Mouse (Mus musculus): ENCODE measurements around the gene Cactin. TPM values are rescaled to one million over a fixed set of nuclear protein-coding genes. Genes with fewer than 3 reads are reported as not detected.

Gene Cactin
- polyA plus RNA-seq (2014; fragmentation: Nextera tagmentation; extraction: Ambion mirVana), result 21.4 and 29.6 TPM in 2 replicates

DNA sequence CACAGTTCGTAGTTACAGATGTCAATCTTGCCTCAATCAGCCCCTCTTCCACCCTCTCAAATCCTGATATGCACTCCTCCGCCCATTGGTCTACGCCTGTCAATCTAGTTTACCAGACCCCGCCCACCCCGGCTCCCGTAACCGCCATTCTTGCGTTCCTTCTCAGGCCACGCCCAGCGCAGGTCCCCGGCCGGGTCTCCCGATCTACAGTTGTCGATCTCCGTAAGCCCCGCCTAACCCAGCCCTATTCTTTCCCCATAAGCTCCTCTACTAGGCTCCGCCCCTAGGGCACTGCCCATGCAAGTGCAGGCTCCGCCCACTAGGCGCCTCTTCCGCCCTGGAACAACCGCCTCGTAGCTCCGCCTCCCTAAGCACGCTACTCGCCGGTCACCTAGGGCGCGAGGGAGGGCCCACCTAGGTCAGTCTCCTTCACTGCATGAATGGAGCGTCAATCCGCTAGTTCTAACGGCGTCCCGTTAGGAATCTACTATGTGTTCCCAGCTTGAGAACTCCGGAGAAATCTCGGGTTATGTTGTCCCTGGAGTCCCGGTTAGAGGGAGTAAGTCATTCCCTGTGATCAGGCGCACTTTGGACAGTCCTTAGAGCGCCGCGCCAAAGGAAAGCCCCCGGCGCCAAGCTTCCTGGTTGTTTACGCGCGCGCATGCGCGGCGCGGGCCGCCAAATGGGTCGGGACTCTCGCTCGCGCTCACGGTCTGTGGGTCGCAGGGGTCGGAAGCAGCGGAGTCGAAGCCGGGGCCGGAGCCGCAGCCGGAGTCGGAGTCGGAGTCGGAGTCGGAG is at the start of gene Cactin:
Gene Cactin, plus strand, starts transcription at position 554 of the 798 bp plus-strand sequence.
- Histone ChIP-seq H3K27me3 (ENCODE audit: control insufficient read depth, insufficient read depth, low read length) (no peaks in the 10 kb centered on the region), H3K9ac (ENCODE audit: low read depth, low read length) (peak within 1 kb of the TSS; percentile 93), H3K36me3 (ENCODE audit: control insufficient read depth, insufficient read depth, low read length) (peaks cover 53% of the 10 kb centered on the region), H3K9me3 (ENCODE audit: control insufficient read depth, low read length) (no peaks in the 10 kb centered on the region), H3K27ac (ENCODE audit: low read depth, low read length) (peak within 1 kb of the TSS; percentile 85), H3K4me1 (ENCODE audit: control insufficient read depth, insufficient read depth, low read length) (peaks cover 32% of the 10 kb centered on the region), H3K4me3 (ENCODE audit: low read length) (peak within 1 kb of the TSS; percentile 99), H3K4me2 (replicated peaks; ENCODE audit: low read depth, low read length) (peak within 1 kb of the TSS; percentile 76)
- under 1% methylated on average over 68 of the region's 68 CpGs for WGBS
- ATAC-seq (ENCODE audit: low FRiP score, low TSS enrichment), result peak; percentile 91

DNA sequence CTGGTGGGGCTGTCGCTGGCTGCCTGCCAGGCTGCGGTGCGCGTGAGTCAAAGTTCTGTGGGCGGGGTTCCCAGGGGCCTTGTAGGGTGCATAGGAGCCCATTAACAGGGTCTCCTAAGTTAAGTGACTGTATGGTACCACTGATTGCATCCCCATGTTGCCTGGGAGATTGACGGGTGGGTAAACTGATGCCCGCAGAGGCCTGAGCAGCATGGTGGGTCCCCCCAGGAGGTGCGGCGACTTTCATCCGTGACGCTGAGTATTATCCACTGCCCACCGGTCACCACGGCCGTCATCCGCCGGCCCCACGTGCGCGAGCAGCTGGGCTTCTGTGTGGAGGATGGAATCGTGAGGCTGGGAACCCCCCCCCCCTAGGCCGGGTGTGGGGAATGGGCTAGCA is 48.5 kb upstream of the Cactin start:
- Histone ChIP-seq H3K27me3 (ENCODE audit: control insufficient read depth, insufficient read depth, low read length) (no peaks in the 10 kb centered on the region), H3K4me3 (ENCODE audit: low read length) (no peak overlapping the region), H3K27ac (ENCODE audit: low read depth, low read length) (no peak overlapping the region), H3K9ac (ENCODE audit: low read depth, low read length) (no peak overlapping the region), H3K36me3 (ENCODE audit: control insufficient read depth, insufficient read depth, low read length) (peaks cover 33% of the 10 kb centered on the region), H3K4me2 (replicated peaks; ENCODE audit: low read depth, low read length) (no peak overlapping the region), H3K9me3 (ENCODE audit: control insufficient read depth, low read length) (no peaks in the 10 kb centered on the region), H3K4me1 (ENCODE audit: control insufficient read depth, insufficient read depth, low read length) (peaks cover 10% of the 10 kb centered on the region; the same call in 1 of the 2 replicates)
- no peak for ATAC-seq (ENCODE audit: low FRiP score, low TSS enrichment)
- 94% methylated on average over 21 of the region's 21 CpGs for WGBS

- Histone ChIP-seq H3K4me1 (ENCODE audit: control insufficient read depth, insufficient read depth, low read length) (peaks cover 5% of the 10 kb centered on the region; the same call in 1 of the 2 replicates), H3K4me3 (ENCODE audit: low read length) (no peak overlapping the region), H3K27ac (ENCODE audit: low read depth, low read length) (no peak overlapping the region), H3K9ac (ENCODE audit: low read depth, low read length) (no peak overlapping the region), H3K27me3 (ENCODE audit: control insufficient read depth, insufficient read depth, low read length) (no peaks in the 10 kb centered on the region), H3K9me3 (ENCODE audit: control insufficient read depth, low read length) (no peaks in the 10 kb centered on the region), H3K36me3 (ENCODE audit: control insufficient read depth, insufficient read depth, low read length) (peaks cover 33% of the 10 kb centered on the region), H3K4me2 (replicated peaks; ENCODE audit: low read depth, low read length) (no peak overlapping the region)
- no peak for ATAC-seq (ENCODE audit: low FRiP score, low TSS enrichment)
- 94% methylated on average over 19 of the region's 19 CpGs for WGBS
Measured at GRCm38 (mm10) chr10:81273842-81274241, 47.1 kb upstream of the Cactin start.

DNA sequence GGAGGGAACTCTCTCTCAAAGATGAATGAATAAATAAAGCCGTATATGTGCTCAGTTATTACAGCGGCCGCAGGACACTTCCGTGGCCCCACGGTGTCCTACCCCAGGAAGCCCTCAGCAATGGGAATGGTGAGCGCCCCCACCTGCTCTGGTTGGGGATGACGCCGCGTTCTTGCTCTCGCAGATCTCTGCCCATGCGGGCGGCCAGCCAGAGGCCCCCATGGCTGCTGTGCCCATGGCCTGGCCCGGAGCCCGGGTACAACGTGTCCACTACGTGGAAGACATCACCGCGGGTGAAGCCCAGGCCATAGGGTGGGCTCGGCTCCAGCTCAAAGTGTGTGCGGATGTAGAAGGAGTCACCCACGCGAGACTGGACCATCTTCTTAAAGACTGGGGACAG is 43.2 kb upstream of the Cactin start:
- WGBS, result 83% methylated on average over 22 of the region's 22 CpGs
- H3K36me3 ChIP-seq (ENCODE audit: control insufficient read depth, insufficient read depth, low read length), result peaks cover 10% of the 10 kb centered on the region
- no peaks in the 10 kb centered on the region for H3K27me3 ChIP-seq (ENCODE audit: control insufficient read depth, insufficient read depth, low read length)
- H3K9ac ChIP-seq (ENCODE audit: low read depth, low read length), result no peak overlapping the region
- H3K4me1 ChIP-seq (ENCODE audit: control insufficient read depth, insufficient read depth, low read length), result no peaks in the 10 kb centered on the region
- no peak overlapping the region for H3K4me2 ChIP-seq (replicated peaks; ENCODE audit: low read depth, low read length)
- H3K27ac ChIP-seq (ENCODE audit: low read depth, low read length), result no peak overlapping the region
- no peak for ATAC-seq (ENCODE audit: low FRiP score, low TSS enrichment)
- no peaks in the 10 kb centered on the region for H3K9me3 ChIP-seq (ENCODE audit: control insufficient read depth, low read length)
- H3K4me3 ChIP-seq (ENCODE audit: low read length), result no peak overlapping the region

GRCm38 (mm10) chr10:81279496-81279895 is 41.4 kb upstream of the Cactin start:
- Histone ChIP-seq H3K27ac (ENCODE audit: low read depth, low read length) (no peak overlapping the region), H3K4me2 (replicated peaks; ENCODE audit: low read depth, low read length) (no peak overlapping the region), H3K4me1 (ENCODE audit: control insufficient read depth, insufficient read depth, low read length) (peaks cover 3% of the 10 kb centered on the region; the same call in 1 of the 2 replicates), H3K27me3 (ENCODE audit: control insufficient read depth, insufficient read depth, low read length) (peaks cover 13% of the 10 kb centered on the region), H3K9me3 (ENCODE audit: control insufficient read depth, low read length) (no peaks in the 10 kb centered on the region), H3K36me3 (ENCODE audit: control insufficient read depth, insufficient read depth, low read length) (no peaks in the 10 kb centered on the region), H3K4me3 (ENCODE audit: low read length) (no peak overlapping the region), H3K9ac (ENCODE audit: low read depth, low read length) (no peak overlapping the region)
- ATAC-seq (ENCODE audit: low FRiP score, low TSS enrichment), result no peak
- 24% methylated on average over 10 of the region's 10 CpGs for WGBS

GRCm38 (mm10) chr10:81284189-81284588 is 36.7 kb upstream of the Cactin start:
- WGBS, result 50% methylated on average over 6 of the region's 6 CpGs
- Histone ChIP-seq H3K27me3 (ENCODE audit: control insufficient read depth, insufficient read depth, low read length) (peaks cover 24% of the 10 kb centered on the region), H3K27ac (ENCODE audit: low read depth, low read length) (no peak overlapping the region), H3K9ac (ENCODE audit: low read depth, low read length) (peak overlapping the region; percentile 34; the same call in 1 of the 2 replicates), H3K4me3 (ENCODE audit: low read length) (peak overlapping the region; percentile 52; the same call in 1 of the 2 replicates), H3K9me3 (ENCODE audit: control insufficient read depth, low read length) (no peaks in the 10 kb centered on the region), H3K4me1 (ENCODE audit: control insufficient read depth, insufficient read depth, low read length) (peaks cover 16% of the 10 kb centered on the region; the same call in 1 of the 2 replicates), H3K4me2 (replicated peaks; ENCODE audit: low read depth, low read length) (peak overlapping the region; percentile 85; the same call in 1 of the 2 replicates), H3K36me3 (ENCODE audit: control insufficient read depth, insufficient read depth, low read length) (no peaks in the 10 kb centered on the region)
- no peak for ATAC-seq (ENCODE audit: low FRiP score, low TSS enrichment)

- peak overlapping the region; percentile 34 for H3K9ac ChIP-seq (ENCODE audit: low read depth, low read length)
- 12% methylated on average over 17 of the region's 17 CpGs for WGBS
- H3K4me3 ChIP-seq (ENCODE audit: low read length), result peak overlapping the region; percentile 52
- peak overlapping the region; percentile 85 for H3K4me2 ChIP-seq (replicated peaks; ENCODE audit: low read depth, low read length)
- peak overlapping the region; percentile 42; the same call in 1 of the 2 replicates for H3K27ac ChIP-seq (ENCODE audit: low read depth, low read length)
- H3K9me3 ChIP-seq (ENCODE audit: control insufficient read depth, low read length), result no peaks in the 10 kb centered on the region
- no peaks in the 10 kb centered on the region for H3K36me3 ChIP-seq (ENCODE audit: control insufficient read depth, insufficient read depth, low read length)
- peaks cover 16% of the 10 kb centered on the region; the same call in 1 of the 2 replicates for H3K4me1 ChIP-seq (ENCODE audit: control insufficient read depth, insufficient read depth, low read length)
- ATAC-seq (ENCODE audit: low FRiP score, low TSS enrichment), result no peak; the same call in 1 of the 2 replicates
- H3K27me3 ChIP-seq (ENCODE audit: control insufficient read depth, insufficient read depth, low read length), result peaks cover 24% of the 10 kb centered on the region
Measured at GRCm38 (mm10) chr10:81284719-81285118, 36.2 kb upstream of the Cactin start.

DNA sequence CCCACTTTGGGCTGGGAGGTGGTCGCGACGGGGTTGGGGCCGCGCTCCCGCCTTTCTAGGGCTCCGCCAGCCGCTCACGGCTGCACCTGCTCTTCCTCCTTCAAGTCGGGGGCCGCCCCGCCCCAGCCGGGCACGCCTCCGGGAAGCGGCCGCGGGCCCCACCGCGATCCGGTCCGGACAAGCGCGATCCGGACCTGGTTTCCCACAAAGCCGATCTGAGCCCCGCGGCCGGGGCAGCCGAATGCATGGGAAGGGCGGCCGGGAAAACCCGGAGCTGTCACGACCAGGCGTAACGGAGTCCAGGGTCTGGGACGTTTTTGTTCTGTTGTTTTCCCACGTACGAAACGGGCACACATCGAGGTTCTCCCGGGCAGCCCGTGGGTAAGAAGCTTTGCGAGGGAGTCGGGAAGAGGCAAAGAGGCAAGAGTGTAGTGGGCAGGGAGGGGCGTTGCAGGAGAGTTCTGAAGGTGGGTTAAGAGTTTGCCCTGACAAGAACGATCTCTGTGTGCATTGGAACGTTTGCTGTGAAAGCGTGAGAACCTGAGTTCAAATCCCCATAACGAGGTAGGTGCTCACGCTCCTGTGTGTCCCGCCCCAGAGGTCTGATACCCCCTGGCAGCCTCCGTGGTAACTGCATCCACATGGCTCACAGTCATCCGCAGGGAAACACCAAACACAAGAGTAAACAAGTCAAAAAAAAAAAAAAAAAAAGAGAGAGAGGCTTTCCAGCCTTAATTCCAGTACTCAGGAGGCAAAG is 35.0 kb upstream of the Cactin start:
- Histone ChIP-seq H3K4me1 (ENCODE audit: control insufficient read depth, insufficient read depth, low read length) (peaks cover 16% of the 10 kb centered on the region; the same call in 1 of the 2 replicates), H3K9me3 (ENCODE audit: control insufficient read depth, low read length) (no peaks in the 10 kb centered on the region), H3K27ac (ENCODE audit: low read depth, low read length) (no peak overlapping the region), H3K9ac (ENCODE audit: low read depth, low read length) (peak overlapping the region; percentile 65), H3K36me3 (ENCODE audit: control insufficient read depth, insufficient read depth, low read length) (no peaks in the 10 kb centered on the region), H3K4me2 (replicated peaks; ENCODE audit: low read depth, low read length) (peak overlapping the region; percentile 85), H3K27me3 (ENCODE audit: control insufficient read depth, insufficient read depth, low read length) (peaks cover 33% of the 10 kb centered on the region), H3K4me3 (ENCODE audit: low read length) (peak overlapping the region; percentile 52)
- 2% methylated on average over 54 of the region's 54 CpGs for WGBS
- peak; percentile 67 for ATAC-seq (ENCODE audit: low FRiP score, low TSS enrichment)

Data from kidney, embryonic 14.5 days (tissue).